Mouse (Mus musculus): ENCODE results near the gene Samhd1. TPM values are rescaled to one million over a fixed set of nuclear protein-coding genes. Genes with fewer than 3 reads are reported as not detected.

Samhd1 gene
- polyA plus RNA-seq, 1 experiment from 2014 or later: 26.6 TPM

GRCm38 (mm10) chr2:157073378-157074052 is 61.5 kb downstream of the Samhd1 start:
- H3K27ac ChIP-seq: 0 out of 2 replicates have a peak overlapping the region, but pooled peaks have one; percentile 0
- H3K9me3 ChIP-seq: no peaks in the 10 kb centered on the region
- 59% methylated on average over 9 of the region's 9 CpGs for WGBS
- no peaks in the 10 kb centered on the region for H3K27me3 ChIP-seq (ENCODE audit: insufficient read depth, poor library complexity, severe bottlenecking)
- H3K4me1 ChIP-seq: peaks cover 99% of the 10 kb centered on the region
- no peak for DNase-seq (ENCODE audit: low spot score)
- H3K36me3 ChIP-seq: peaks cover 24% of the 10 kb centered on the region
- no peak overlapping the region for H3K4me3 ChIP-seq

GRCm38 (mm10) chr2:157072316-157072990 is 62.6 kb downstream of the Samhd1 start:
- Histone ChIP-seq H3K27ac (peak overlapping the region; percentile 1; the same call in 1 of the 2 replicates), H3K4me1 (peaks cover 96% of the 10 kb centered on the region), H3K4me3 (no peak overlapping the region), H3K27me3 (ENCODE audit: insufficient read depth, poor library complexity, severe bottlenecking) (no peaks in the 10 kb centered on the region), H3K9me3 (no peaks in the 10 kb centered on the region), H3K36me3 (peaks cover 27% of the 10 kb centered on the region)
- 71% methylated on average over 9 of the region's 9 CpGs for WGBS
- no peak for DNase-seq (ENCODE audit: low spot score)

GRCm38 (mm10) chr2:157071556-157071955 is 63.5 kb downstream of the Samhd1 start:
- 28% methylated on average over 2 of the region's 2 CpGs for WGBS
- Histone ChIP-seq H3K36me3 (peaks cover 24% of the 10 kb centered on the region), H3K4me3 (peak overlapping the region; percentile 12; the same call in 1 of the 2 replicates), H3K27ac (peak overlapping the region; percentile 78), H3K4me1 (peaks cover 96% of the 10 kb centered on the region), H3K9me3 (no peaks in the 10 kb centered on the region), H3K27me3 (ENCODE audit: insufficient read depth, poor library complexity, severe bottlenecking) (no peaks in the 10 kb centered on the region)
- DNase-seq (ENCODE audit: low spot score): peak; percentile 83

- no peak for DNase-seq (ENCODE audit: low spot score)
- H3K4me3 ChIP-seq: no peak overlapping the region
- no peaks in the 10 kb centered on the region for H3K27me3 ChIP-seq (ENCODE audit: insufficient read depth, poor library complexity, severe bottlenecking)
- 42% methylated on average over 9 of the region's 9 CpGs for WGBS
- H3K4me1 ChIP-seq: peaks cover 96% of the 10 kb centered on the region
- H3K27ac ChIP-seq: peak overlapping the region; percentile 78
- no peaks in the 10 kb centered on the region for H3K9me3 ChIP-seq
- H3K36me3 ChIP-seq: peaks cover 24% of the 10 kb centered on the region; the same call in 1 of the 2 replicates
Observed at GRCm38 (mm10) chr2:157070365-157070764, 64.7 kb downstream of the Samhd1 start.

GRCm38 (mm10) chr2:157069755-157070315 is 65.2 kb downstream of the Samhd1 start:
- peaks cover 24% of the 10 kb centered on the region; the same call in 1 of the 2 replicates for H3K36me3 ChIP-seq
- peak overlapping the region; percentile 78 for H3K27ac ChIP-seq
- H3K4me1 ChIP-seq: peaks cover 96% of the 10 kb centered on the region
- DNase-seq (ENCODE audit: low spot score): no peak
- H3K4me3 ChIP-seq: 0 out of 2 replicates have a peak overlapping the region, but pooled peaks have one; percentile 6
- H3K27me3 ChIP-seq (ENCODE audit: insufficient read depth, poor library complexity, severe bottlenecking): no peaks in the 10 kb centered on the region
- H3K9me3 ChIP-seq: no peaks in the 10 kb centered on the region
- 35% methylated on average over 3 of the region's 3 CpGs for WGBS

GRCm38 (mm10) chr2:157069355-157069735 is 65.7 kb downstream of the Samhd1 start:
- Histone ChIP-seq H3K9me3 (no peaks in the 10 kb centered on the region), H3K36me3 (peaks cover 22% of the 10 kb centered on the region; the same call in 1 of the 2 replicates), H3K4me3 (peak overlapping the region; percentile 6; the same call in 1 of the 2 replicates), H3K4me1 (peaks cover 96% of the 10 kb centered on the region), H3K27ac (peak overlapping the region; percentile 78), H3K27me3 (ENCODE audit: insufficient read depth, poor library complexity, severe bottlenecking) (no peaks in the 10 kb centered on the region)
- 53% methylated on average over 3 of the region's 3 CpGs for WGBS
- DNase-seq (ENCODE audit: low spot score): no peak

GRCm38 (mm10) chr2:157068701-157069354 is 66.2 kb downstream of the Samhd1 start:
- H3K4me1 ChIP-seq: peaks cover 96% of the 10 kb centered on the region
- WGBS: 78% methylated on average over 14 of the region's 14 CpGs

GRCm38 (mm10) chr2:157066731-157067430 is 68.2 kb downstream of the Samhd1 start:
- Histone ChIP-seq H3K4me1 (peaks cover 86% of the 10 kb centered on the region), H3K27ac (no peak overlapping the region; the same call in 1 of the 2 replicates), H3K9me3 (no peaks in the 10 kb centered on the region), H3K4me3 (no peak overlapping the region), H3K27me3 (ENCODE audit: insufficient read depth, poor library complexity, severe bottlenecking) (no peaks in the 10 kb centered on the region), H3K36me3 (peaks cover 7% of the 10 kb centered on the region; the same call in 1 of the 2 replicates)
- DNase-seq (ENCODE audit: low spot score): no peak
- 72% methylated on average over 7 of the region's 7 CpGs for WGBS

More at GRCm38 (mm10) chr2:157068701-157069354, 66.2 kb downstream of the Samhd1 start:
- Histone ChIP-seq H3K27me3 (ENCODE audit: insufficient read depth, poor library complexity, severe bottlenecking) (no peaks in the 10 kb centered on the region), H3K4me3 (no peak overlapping the region; the same call in 1 of the 2 replicates), H3K36me3 (peaks cover 23% of the 10 kb centered on the region), H3K9me3 (no peaks in the 10 kb centered on the region), H3K27ac (peak overlapping the region; percentile 78)
- DNase-seq (ENCODE audit: low spot score): no peak

- Histone ChIP-seq H3K27me3 (ENCODE audit: insufficient read depth, poor library complexity, severe bottlenecking) (no peaks in the 10 kb centered on the region), H3K27ac (peak overlapping the region; percentile 65; the same call in 1 of the 2 replicates), H3K9me3 (no peaks in the 10 kb centered on the region), H3K4me1 (peaks cover 76% of the 10 kb centered on the region), H3K4me3 (0 out of 2 replicates have a peak overlapping the region, but pooled peaks have one; percentile 12), H3K36me3 (peaks cover 11% of the 10 kb centered on the region)
- DNase-seq (ENCODE audit: low spot score): no peak
- WGBS: 39% methylated on average over 7 of the region's 7 CpGs
Observed at GRCm38 (mm10) chr2:157065879-157066226, 69.2 kb downstream of the Samhd1 start.

- Histone ChIP-seq H3K4me3 (0 out of 2 replicates have a peak overlapping the region, but pooled peaks have one; percentile 12), H3K27me3 (ENCODE audit: insufficient read depth, poor library complexity, severe bottlenecking) (no peaks in the 10 kb centered on the region), H3K9me3 (no peaks in the 10 kb centered on the region), H3K27ac (peak overlapping the region; percentile 65; the same call in 1 of the 2 replicates), H3K4me1 (peaks cover 70% of the 10 kb centered on the region), H3K36me3 (peaks cover 13% of the 10 kb centered on the region)
- DNase-seq (ENCODE audit: low spot score): no peak
- 81% methylated on average over 14 of the region's 14 CpGs for WGBS
Observed at GRCm38 (mm10) chr2:157064978-157065878, 69.8 kb downstream of the Samhd1 start.

GRCm38 (mm10) chr2:157064136-157064535 is 70.9 kb downstream of the Samhd1 start:
- DNase-seq (ENCODE audit: low spot score): no peak
- Histone ChIP-seq H3K27ac (peak overlapping the region; percentile 65; the same call in 1 of the 2 replicates), H3K9me3 (no peaks in the 10 kb centered on the region), H3K36me3 (peaks cover 24% of the 10 kb centered on the region), H3K27me3 (ENCODE audit: insufficient read depth, poor library complexity, severe bottlenecking) (no peaks in the 10 kb centered on the region), H3K4me1 (peaks cover 63% of the 10 kb centered on the region), H3K4me3 (no peak overlapping the region)
- 76% methylated on average over 7 of the region's 7 CpGs for WGBS

All from heart, embryonic 10.5 days (tissue).